Mouse (Mus musculus) MEL (cell line): ENCODE measurements around the gene Dock7. TPM values are rescaled to one million over a fixed set of nuclear protein-coding genes. Genes with fewer than 3 reads are reported as not detected.

ENCODE experiments used
- DNase-seq: peaks from one replicate; pipeline ENCODE4 v3.0.0; 2011; ENCODE audit warnings: low read depth, low spot score
- H3K27ac ChIP-seq: 2 replicates; pipeline ENCODE4 v1.5.1; 2012; ENCODE audit warnings: low read depth, mild to moderate bottlenecking, control low read depth, low read length, moderate library complexity; ENCODE audit not compliant: control insufficient read depth
- H3K27me3 ChIP-seq, 2 experiments: fragments of 150-350 bp in 1 of 2; sonication (generic) in 1 of 2; 2 replicates each; pipeline ENCODE4 v1.6.1; 2012; ENCODE audit warnings: low read length in 2 of 2, mild to moderate bottlenecking in 2 of 2, improper control_type of control experiment in 1 of 2, moderate library complexity in 1 of 2; ENCODE audit not compliant: insufficient read depth in 2 of 2, control insufficient read depth in 1 of 2
- H3K36me3 ChIP-seq, 2 experiments: 2 replicates each; pipeline ENCODE4 v1.6.1; 2012 to 2014; ENCODE audit warnings: low read length in 2 of 2, improper control_type of control experiment in 1 of 2, inconsistent platforms in 1 of 2, mild to moderate bottlenecking in 1 of 2; ENCODE audit not compliant: insufficient read depth in 2 of 2, control insufficient read depth in 1 of 2
- H3K4me1 ChIP-seq, 2 experiments: fragments of 150-350 bp in 1 of 2; sonication (generic) in 1 of 2; 2 replicates each; pipeline ENCODE4 v1.6.1; 2012; ENCODE audit warnings: low read length in 2 of 2, improper control_type of control experiment in 1 of 2, mild to moderate bottlenecking in 1 of 2; ENCODE audit not compliant: insufficient read depth in 2 of 2, control insufficient read depth in 1 of 2
- H3K4me3 ChIP-seq, 2 experiments: fragments of 150-350 bp in 1 of 2; sonication (generic) in 1 of 2; 2 replicates each; pipeline ENCODE4 v1.5.1; 2012; ENCODE audit warnings: low read depth in 2 of 2, low read length in 2 of 2, mild to moderate bottlenecking in 2 of 2, moderate library complexity in 2 of 2, control low read depth in 1 of 2, improper control_type of control experiment in 1 of 2; ENCODE audit not compliant: control insufficient read depth in 1 of 2, insufficient read depth in 1 of 2
- H3K79me2 ChIP-seq: 2 replicates; pipeline ENCODE4 v1.6.1; 2012; ENCODE audit warnings: mild to moderate bottlenecking, low read length, moderate library complexity; ENCODE audit not compliant: control insufficient read depth, poor library complexity, insufficient read depth
- H3K9ac ChIP-seq: 2 replicates; pipeline ENCODE4 v1.6.1; 2012; ENCODE audit warnings: low read depth, mild to moderate bottlenecking, control low read depth, low read length, moderate library complexity; ENCODE audit not compliant: control insufficient read depth, poor library complexity, severe bottlenecking
- H3K9me3 ChIP-seq: fragments of 150-350 bp; sonication (generic); replicated peaks from 2 replicates; pipeline ENCODE4 v1.6.1; 2012; ENCODE audit warnings: mild to moderate bottlenecking, low read length, improper control_type of control experiment, moderate library complexity; ENCODE audit not compliant: insufficient read depth
- BHLHE40 ChIP-seq: IDR thresholded peaks from 2 replicates; pipeline ENCODE4 v1.6.1; 2012; ENCODE audit warnings: low read depth, mild to moderate bottlenecking, inconsistent platforms, low read length, improper control_type of control experiment, borderline replicate concordance
- CHD1 ChIP-seq: IDR thresholded peaks from 2 replicates; pipeline ENCODE4 v1.6.1; 2012; ENCODE audit warnings: low read depth, mild to moderate bottlenecking, inconsistent platforms, low read length, improper control_type of control experiment
- CTCF ChIP-seq, 3 experiments: IDR thresholded peaks in 2 of 3; conservative IDR thresholded peaks in 1 of 3; 2 replicates each; pipeline ENCODE4 v1.5.1; 2011 to 2012; ENCODE audit warnings: low read length in 3 of 3, low read depth in 2 of 3, mild to moderate bottlenecking in 2 of 3, improper control_type of control experiment in 1 of 3, inconsistent platforms in 1 of 3, mixed read lengths in 1 of 3, moderate library complexity in 1 of 3; ENCODE audit not compliant: control insufficient read depth in 1 of 3, insufficient read depth in 1 of 3, poor library complexity in 1 of 3, severe bottlenecking in 1 of 3
- GABPA ChIP-seq: IDR thresholded peaks from 2 replicates; pipeline ENCODE4 v1.6.1; 2012; ENCODE audit warnings: low read depth, mild to moderate bottlenecking, inconsistent platforms, low read length, improper control_type of control experiment, moderate library complexity
- JUND ChIP-seq: IDR thresholded peaks from 2 replicates; pipeline ENCODE4 v1.6.1; 2011; ENCODE audit warnings: low read depth, mild to moderate bottlenecking, improper control_type of control experiment, low read length
- KAT2A ChIP-seq: conservative IDR thresholded peaks from 2 replicates; pipeline ENCODE4 v1.6.1; 2012; ENCODE audit warnings: low read depth, low read length, improper control_type of control experiment, inconsistent platforms
- MAZ ChIP-seq: IDR thresholded peaks from 2 replicates; pipeline ENCODE4 v1.6.1; 2012; ENCODE audit warnings: low read depth, mild to moderate bottlenecking, inconsistent platforms, low read length, improper control_type of control experiment
- MEF2A ChIP-seq: IDR thresholded peaks from 2 replicates; pipeline ENCODE4 v1.6.1; 2014; ENCODE audit warnings: low read depth, mild to moderate bottlenecking, inconsistent platforms, low read length, improper control_type of control experiment; ENCODE audit not compliant: poor library complexity, insufficient replicate concordance, severe bottlenecking; ENCODE audit errors: extremely low read depth
- POLR2A ChIP-seq, 2 experiments: IDR thresholded peaks; 2 replicates each; pipeline ENCODE4 v1.6.1; 2011 to 2012; ENCODE audit warnings: low read length in 2 of 2, mild to moderate bottlenecking in 2 of 2, control low read depth in 1 of 2, improper control_type of control experiment in 1 of 2, low read depth in 1 of 2, moderate library complexity in 1 of 2; ENCODE audit not compliant: control insufficient read depth in 1 of 2, insufficient read depth in 1 of 2, poor library complexity in 1 of 2
- RAD21 ChIP-seq: IDR thresholded peaks from 2 replicates; pipeline ENCODE4 v1.6.1; 2011; ENCODE audit warnings: mild to moderate bottlenecking, low read depth, low read length, improper control_type of control experiment
- SIN3A ChIP-seq: IDR thresholded peaks from 2 replicates; pipeline ENCODE4 v1.6.1; 2012; ENCODE audit warnings: low read length, improper control_type of control experiment, inconsistent platforms
- USF2 ChIP-seq, 2 experiments: IDR thresholded peaks; 2 replicates each; pipeline ENCODE4 v1.6.1; 2011 to 2012; ENCODE audit warnings: improper control_type of control experiment in 2 of 2, low read length in 2 of 2, borderline replicate concordance in 1 of 2, inconsistent platforms in 1 of 2, low read depth in 1 of 2, mild to moderate bottlenecking in 1 of 2; ENCODE audit not compliant: insufficient read depth in 1 of 2
- ZMIZ1 ChIP-seq: IDR thresholded peaks from 2 replicates; pipeline ENCODE4 v1.6.1; 2012; ENCODE audit warnings: low read depth, mild to moderate bottlenecking, inconsistent platforms, low read length, improper control_type of control experiment, moderate library complexity
- ZNF384 ChIP-seq: IDR thresholded peaks from 2 replicates; pipeline ENCODE4 v1.6.1; 2012; ENCODE audit warnings: low read depth, mild to moderate bottlenecking, inconsistent platforms, low read length, improper control_type of control experiment
- polyA plus RNA-seq, 2 experiments: library from polyadenylated mRNA; stranded (reverse) in 1 of 2; unstranded in 1 of 2; fragments of >175 nt in 1 of 2; fragments of >200 nt in 1 of 2; gene quantifications; 2 replicates each; pipeline versions ENCODE4 v1.2.1 to v1.2.4; 2012; ENCODE audit warnings: low replicate concordance in 2 of 2, low read depth in 1 of 2; ENCODE audit not compliant: insufficient read length in 2 of 2, insufficient read depth in 1 of 2, missing spikeins in 1 of 2
- total RNA-seq: library from RNA; depleted of rRNA; stranded (reverse); fragments of 300-350 nt; gene quantifications from 2 replicates; pipeline ENCODE4 v1.2.3, GENCODE M21; 2012

Gene Dock7
- total and polyA plus RNA-seq, 3 experiments, result 19.5 to 19.8 TPM; not detected in 1

DNA sequence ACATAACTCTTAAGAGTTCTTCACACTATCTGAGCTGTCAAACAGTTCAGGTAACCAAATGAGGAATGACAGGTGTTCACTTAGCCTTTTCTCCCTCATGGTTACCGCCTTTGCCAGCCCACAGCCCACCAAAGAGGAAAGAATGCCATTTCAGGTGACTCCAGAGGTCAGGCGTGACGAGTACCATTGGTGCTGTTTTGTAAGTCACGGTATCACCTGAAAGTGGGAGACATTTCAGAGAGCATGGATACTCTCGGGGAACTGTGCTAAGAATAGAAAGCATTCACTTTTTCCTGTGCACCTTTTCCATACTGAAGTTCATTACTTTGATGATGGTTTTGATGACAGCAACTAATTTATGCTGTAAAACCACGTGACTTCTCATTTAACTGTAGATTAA, 184.7 kb downstream of the Dock7 start:
- TF ChIP-seq POLR2A (IDR thresholded peaks at IDR 0.05; ENCODE audit: control insufficient read depth in 1 of 2, insufficient read depth in 1 of 2, low read depth in 1 of 2, low read length in 2 of 2, poor library complexity in 1 of 2), result 0 out of 4 replicates have a peak, but pooled peaks of 1 of the 2 experiments have one; percentile 18
- no peak for TF ChIP-seq USF2 (IDR thresholded peaks at IDR 0.05; ENCODE audit: borderline replicate concordance in 1 of 2, insufficient read depth in 1 of 2, low read depth in 1 of 2, low read length in 2 of 2)
- no peak for TF ChIP-seq CTCF (IDR thresholded peaks at IDR 0.05 in 2 of 3, conservative IDR thresholded peaks at IDR 0.05 in 1 of 3; ENCODE audit: control insufficient read depth in 1 of 3, insufficient read depth in 1 of 3, low read depth in 2 of 3, low read length in 3 of 3, poor library complexity in 1 of 3, severe bottlenecking in 1 of 3)
- no peak for TF ChIP-seq MEF2A
- TF ChIP-seq KAT2A, result no peak
- TF ChIP-seq JUND, result no peak
- TF ChIP-seq GABPA, result no peak
- DNase-seq, result no peak
- peaks cover 1% of the 10 kb centered on the region; the same call in 1 of the 2 replicates for H3K79me2 ChIP-seq
- no peaks in the 10 kb centered on the region for H3K27me3 ChIP-seq
- H3K4me3 ChIP-seq, result no peak overlapping the region
- H3K9me3 ChIP-seq, result no peaks in the 10 kb centered on the region
- no peak overlapping the region for H3K9ac ChIP-seq
- H3K36me3 ChIP-seq, result peaks cover 0 to 7% of the 10 kb centered on the region in 2 experiments; a peak in 2 of 4 replicates
- H3K27ac ChIP-seq, result no peak overlapping the region
- H3K4me1 ChIP-seq, result no peaks in the 10 kb centered on the region

GRCm38 (mm10) chr4:98925250-98925781, 195.4 kb downstream of the Dock7 start:
- Histone ChIP-seq H3K27me3 (no peaks in the 10 kb centered on the region), H3K4me3 (peak overlapping the region; percentile 92 to 98), H3K4me1 (peaks cover 5 to 20% of the 10 kb centered on the region in 2 experiments; a peak in 3 of 4 replicates), H3K9ac (peak overlapping the region; percentile 92), H3K27ac (no peak overlapping the region), H3K9me3 (no peaks in the 10 kb centered on the region), H3K36me3 (peaks cover 19 to 23% of the 10 kb centered on the region in 2 experiments), H3K79me2 (peaks cover 42% of the 10 kb centered on the region)
- DNase-seq, result peak; percentile 47
- peak; percentile 66; the same call in 1 of the 2 replicates for TF ChIP-seq CHD1
- TF ChIP-seq MAZ, result no peak
- no peak for TF ChIP-seq BHLHE40
- no peak for TF ChIP-seq ZNF384
- no peak for TF ChIP-seq RAD21
- TF ChIP-seq, all 39 proteins: peak for 1

GRCm38 (mm10) chr4:98924906-98925178, 195.9 kb downstream of the Dock7 start:
- no peak for DNase-seq
- peak overlapping the region; percentile 97 for H3K27ac ChIP-seq
- H3K79me2 ChIP-seq, result peaks cover 42% of the 10 kb centered on the region
- no peaks in the 10 kb centered on the region for H3K9me3 ChIP-seq
- H3K4me1 ChIP-seq, result peaks cover 5 to 20% of the 10 kb centered on the region in 2 experiments; a peak in 3 of 4 replicates
- TF ChIP-seq ZMIZ1, result no peak
- TF ChIP-seq SIN3A, result peak; percentile 58; the same call in 1 of the 2 replicates
- H3K9ac ChIP-seq, result peak overlapping the region; percentile 92
- no peaks in the 10 kb centered on the region for H3K27me3 ChIP-seq
- H3K36me3 ChIP-seq, result peaks cover 17 to 23% of the 10 kb centered on the region in 2 experiments
- H3K4me3 ChIP-seq, result peak overlapping the region; percentile 92 to 98
